Mouse (Mus musculus) kidney, postnatal 0 days (tissue): Measurements from ENCODE around the gene Rp9. TPM values are rescaled to one million over a fixed set of nuclear protein-coding genes. Genes with fewer than 3 reads are reported as not detected.

Experiments used
- ATAC-seq: fragments of 200-750 bp; cut with Nextera tagmentation; replicated peaks from 2 replicates; pipeline ENCODE4 v1.8.0; 2017; ENCODE audit warnings: low read depth, moderate number of reproducible peaks, moderate TSS enrichment, moderate library complexity; ENCODE audit not compliant: low FRiP score
- DNase-seq: peaks from one replicate; pipeline ENCODE4 v3.0.0-alpha.2; 2016; ENCODE audit warnings: low spot score
- H3K27ac ChIP-seq: fragments of 300-500 bp; sonication (generic); 2 replicates; pipeline ENCODE4 v1.5.1; 2014; ENCODE audit warnings: mild to moderate bottlenecking
- H3K27me3 ChIP-seq: fragments of 300-500 bp; sonication (generic); 2 replicates; pipeline ENCODE4 v1.6.1; 2014; ENCODE audit warnings: low read length, mixed read lengths; ENCODE audit not compliant: insufficient read depth
- H3K36me3 ChIP-seq: fragments of 300-500 bp; sonication (generic); 2 replicates; pipeline ENCODE4 v1.6.1; 2014; ENCODE audit warnings: low read length, mixed read lengths; ENCODE audit not compliant: insufficient read depth
- H3K4me1 ChIP-seq: fragments of 300-500 bp; sonication (generic); replicated peaks from 2 replicates; pipeline ENCODE4 v1.6.1; 2014; ENCODE audit warnings: antibody characterized with exemption, low read length, mixed read lengths; ENCODE audit not compliant: insufficient read depth
- H3K4me2 ChIP-seq: fragments of 300-500 bp; sonication (generic); 2 replicates; pipeline ENCODE4 v1.6.1; 2014; ENCODE audit warnings: mild to moderate bottlenecking, low read length, moderate library complexity, mixed read lengths
- H3K4me3 ChIP-seq: fragments of 300-500 bp; sonication (generic); replicated peaks from 2 replicates; pipeline ENCODE4 v1.5.1; 2014; ENCODE audit warnings: low read depth, low read length
- H3K9ac ChIP-seq: fragments of 300-500 bp; sonication (generic); 2 replicates; pipeline ENCODE4 v1.6.1; 2014; ENCODE audit warnings: low read depth, low read length
- H3K9me3 ChIP-seq: fragments of 300-500 bp; sonication (generic); replicated peaks from 2 replicates; pipeline ENCODE4 v1.6.1; 2016; ENCODE audit warnings: low read length, inconsistent platforms, mixed read lengths
- CTCF ChIP-seq: IDR thresholded peaks from 2 replicates; pipeline ENCODE4 v1.5.1; 2016; ENCODE audit warnings: antibody characterized with exemption, low read depth, mild to moderate bottlenecking, moderate library complexity
- WGBS: fragments of 180-500 bp; shearing (Covaris S2); extraction: QIAGEN DNeasy Blood & Tissue Kit; methylation state at CpG from one replicate; pipeline ENCODE4 v1.1.7; 2014; 5-methylcytosine and 5-hydroxymethylcytosine counted together
- polyA plus RNA-seq: library from polyadenylated mRNA; unstranded; fragments of >200 nt; fragmentation: Nextera tagmentation; extraction: Ambion mirVana; gene quantifications from 2 replicates; pipeline ENCODE4 v1.2.1, GENCODE M21; 2015

Rp9 gene
- polyA plus RNA-seq, 1 experiment from 2014 or later, result 82.6 TPM

DNA sequence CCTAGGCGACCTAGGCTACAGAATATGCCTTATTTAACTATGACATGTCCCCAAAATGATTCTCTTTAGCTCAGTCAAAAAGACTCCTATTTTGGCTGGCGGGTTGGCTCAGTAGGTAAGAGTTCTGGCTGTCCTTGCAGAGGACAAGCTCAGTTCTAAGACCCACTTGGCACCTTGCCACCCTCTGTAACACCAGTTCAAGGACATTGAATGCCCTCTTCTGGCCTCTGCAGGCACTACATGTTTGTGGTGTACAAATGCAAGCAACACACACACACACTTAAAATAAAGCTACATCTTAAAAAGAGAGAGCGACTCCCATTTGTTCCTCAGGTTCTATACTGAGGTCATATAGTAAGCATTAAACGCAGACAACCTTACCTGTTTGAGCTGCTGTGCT lies 96.8 kb downstream of the Rp9 start:
- Histone ChIP-seq H3K27ac (no peak overlapping the region), H3K4me2 (no peak overlapping the region), H3K9ac (no peak overlapping the region), H3K27me3 (no peaks in the 10 kb centered on the region), H3K36me3 (peaks cover 46% of the 10 kb centered on the region), H3K4me1 (no peaks in the 10 kb centered on the region), H3K9me3 (no peaks in the 10 kb centered on the region), H3K4me3 (no peak overlapping the region)
- 95% methylated on average over 4 of the region's 4 CpGs for WGBS
- DNase-seq (peak; percentile 37), ATAC-seq (no peak)
- TF ChIP-seq CTCF, result peak; percentile 41; the same call in 1 of the 2 replicates

DNA sequence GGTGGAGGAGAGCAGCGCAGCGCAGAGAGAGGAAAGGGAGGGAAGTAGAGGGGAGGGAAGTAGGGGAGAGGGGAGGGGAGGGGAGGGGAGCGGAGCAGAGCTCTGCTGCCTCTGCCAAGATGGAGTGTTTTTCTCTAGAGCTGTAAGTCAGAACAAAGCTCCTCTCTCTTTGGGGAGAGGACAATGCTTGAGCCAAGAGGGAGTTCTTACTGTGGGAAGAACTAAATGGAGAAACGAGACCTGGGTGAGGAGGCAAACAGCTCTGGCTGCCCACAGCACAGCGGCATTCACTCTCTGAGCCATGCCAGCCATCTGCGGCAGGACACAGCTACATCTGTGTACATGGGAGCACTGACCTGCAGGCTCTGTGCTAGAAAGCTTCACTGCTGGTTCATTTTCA lies 101.5 kb downstream of the Rp9 start:
- Histone ChIP-seq H3K27ac (no peak overlapping the region), H3K4me2 (no peak overlapping the region), H3K27me3 (no peaks in the 10 kb centered on the region), H3K4me1 (no peaks in the 10 kb centered on the region), H3K36me3 (peaks cover 34% of the 10 kb centered on the region), H3K4me3 (no peak overlapping the region), H3K9me3 (no peaks in the 10 kb centered on the region), H3K9ac (no peak overlapping the region)
- no peak for ATAC-seq
- TF ChIP-seq CTCF, result no peak
- WGBS, result 83% methylated on average over 6 of the region's 6 CpGs
- no peak for DNase-seq

DNA sequence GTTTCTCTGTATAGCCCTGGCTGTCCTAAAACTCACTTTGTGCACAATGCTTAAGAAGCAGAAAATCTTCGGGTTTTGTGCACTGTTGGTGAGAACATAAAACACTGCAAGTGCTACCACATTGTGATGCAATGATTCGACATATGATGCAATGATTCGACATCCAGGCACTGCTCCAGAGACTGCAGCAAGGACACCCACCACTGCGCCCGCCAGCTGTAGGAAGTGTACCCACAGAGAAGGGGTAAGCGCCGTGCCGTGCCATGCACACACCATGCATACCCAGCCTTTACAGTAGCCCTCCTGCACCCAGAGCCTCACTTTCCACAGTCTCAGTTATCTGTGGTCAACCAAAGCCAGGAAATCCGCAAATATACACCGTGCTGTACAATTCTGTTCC lies 102.9 kb downstream of the Rp9 start:
- DNase-seq (no peak), ATAC-seq (no peak)
- H3K4me3 ChIP-seq, result no peak overlapping the region
- no peak for TF ChIP-seq CTCF
- no peak overlapping the region for H3K9ac ChIP-seq
- H3K4me1 ChIP-seq, result no peaks in the 10 kb centered on the region
- no peak overlapping the region for H3K4me2 ChIP-seq
- peaks cover 38% of the 10 kb centered on the region; the same call in 1 of the 2 replicates for H3K36me3 ChIP-seq
- H3K27me3 ChIP-seq, result no peaks in the 10 kb centered on the region
- 95% methylated on average over 10 of the region's 10 CpGs for WGBS
- H3K9me3 ChIP-seq, result no peaks in the 10 kb centered on the region
- H3K27ac ChIP-seq, result no peak overlapping the region

DNA sequence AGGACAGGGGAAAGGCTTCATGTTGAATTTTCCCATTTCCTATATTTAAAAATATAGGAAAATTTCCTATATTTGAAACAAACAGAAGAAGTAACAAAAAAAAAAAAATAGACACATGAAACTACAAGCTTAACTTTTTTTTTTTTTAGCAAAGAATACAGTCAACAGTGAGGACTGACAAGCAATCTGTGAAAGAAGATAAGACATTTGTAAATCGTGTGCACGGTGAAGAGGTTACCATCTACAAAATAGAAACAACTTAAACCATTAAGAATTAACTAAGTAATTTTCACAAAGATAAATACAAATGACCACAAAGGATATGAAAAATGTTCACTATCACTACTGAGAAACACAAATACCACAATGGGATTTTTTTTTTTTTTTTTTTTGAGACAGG lies 103.3 kb downstream of the Rp9 start:
- Histone ChIP-seq H3K27me3 (no peaks in the 10 kb centered on the region), H3K4me1 (no peaks in the 10 kb centered on the region), H3K9me3 (no peaks in the 10 kb centered on the region), H3K9ac (no peak overlapping the region), H3K4me2 (no peak overlapping the region), H3K36me3 (peaks cover 42% of the 10 kb centered on the region), H3K27ac (no peak overlapping the region), H3K4me3 (no peak overlapping the region)
- no peak for DNase-seq
- no peak for ATAC-seq
- no peak for TF ChIP-seq CTCF
- 92% methylated on average over 2 of the region's 2 CpGs for WGBS

Other genes starting within 250 kb of the Rp9 start
- gene Zfp809, start 244.0 kb downstream of the Rp9 start, polyA plus RNA-seq, result 12.6 and 14.5 TPM in 2 replicates
- 3.1 and 3.3 TPM in 2 replicates for gene Zfp599, start 209.8 kb downstream of the Rp9 start, polyA plus RNA-seq
- 16.9 and 18.2 TPM in 2 replicates for gene Zfp810, start 162.1 kb downstream of the Rp9 start, polyA plus RNA-seq
- 15.3 and 17.7 TPM in 2 replicates for gene Anln, start 80.6 kb downstream of the Rp9 start, polyA plus RNA-seq
- gene 9530077C05Rik, start 58.2 kb downstream of the Rp9 start, polyA plus RNA-seq, result 2.1 and 2.9 TPM in 2 replicates
- gene Gm17545, start 15.5 kb downstream of the Rp9 start, polyA plus RNA-seq, result not detected in 2 replicates
- gene Bbs9, start 6.0 kb upstream of the Rp9 start, polyA plus RNA-seq, result 10.0 and 10.1 TPM in 2 replicates